Mouse (Mus musculus): ENCODE results near the gene Pgam2. TPM values are rescaled to one million over a fixed set of nuclear protein-coding genes. Genes with fewer than 3 reads are reported as not detected.

Gene Pgam2
- polyA plus RNA-seq, 1 experiment from 2014 or later: 3.9 TPM

GRCm38 (mm10) chr11:5789754-5790333 lies 13.7 kb downstream of the Pgam2 start:
- Histone ChIP-seq H3K9ac (ENCODE audit: low read length) (0 out of 2 replicates have a peak overlapping the region, but pooled peaks have one; percentile 86), H3K4me2 (replicated peaks; ENCODE audit: low read depth) (peak overlapping the region; percentile 85), H3K4me3 (ENCODE audit: low read depth, low read length) (peak overlapping the region; percentile 90; the same call in 1 of the 2 replicates), H3K9me3 (ENCODE audit: control insufficient read depth, low read length) (no peaks in the 10 kb centered on the region), H3K27ac (replicated peaks) (peak overlapping the region; percentile 97), H3K36me3 (ENCODE audit: control insufficient read depth, insufficient read depth, low read length) (peaks cover 13% of the 10 kb centered on the region; the same call in 1 of the 2 replicates), H3K4me1 (replicated peaks; ENCODE audit: control insufficient read depth, insufficient read depth) (peaks cover 5% of the 10 kb centered on the region; the same call in 1 of the 2 replicates), H3K27me3 (ENCODE audit: control insufficient read depth, insufficient read depth, low read length) (no peaks in the 10 kb centered on the region)
- TF ChIP-seq EP300 (optimal IDR thresholded peaks at IDR 0.05) (no peak), CTCF (IDR thresholded peaks at IDR 0.05; ENCODE audit: low read depth) (no peak)
- WGBS: 74% methylated on average over 3 of the region's 3 CpGs
- DNase-seq (ENCODE audit: low spot score): peak; percentile 12
- ATAC-seq (ENCODE audit: low FRiP score, low TSS enrichment): no peak

GRCm38 (mm10) chr11:5789071-5789753 lies 14.3 kb downstream of the Pgam2 start:
- Histone ChIP-seq H3K36me3 (ENCODE audit: control insufficient read depth, insufficient read depth, low read length) (0 out of 2 replicates have a peak, but pooled peaks cover 11% of the 10 kb centered on the region), H3K27me3 (ENCODE audit: control insufficient read depth, insufficient read depth, low read length) (no peaks in the 10 kb centered on the region), H3K4me2 (replicated peaks; ENCODE audit: low read depth) (peak overlapping the region; percentile 85), H3K27ac (replicated peaks) (peak overlapping the region; percentile 97), H3K9ac (ENCODE audit: low read length) (peak overlapping the region; percentile 86), H3K9me3 (ENCODE audit: control insufficient read depth, low read length) (no peaks in the 10 kb centered on the region), H3K4me3 (ENCODE audit: low read depth, low read length) (peak overlapping the region; percentile 90), H3K4me1 (replicated peaks; ENCODE audit: control insufficient read depth, insufficient read depth) (peaks cover 5% of the 10 kb centered on the region; the same call in 1 of the 2 replicates)
- peak; percentile 4; the same call in 1 of the 2 replicates for ATAC-seq (ENCODE audit: low FRiP score, low TSS enrichment)
- TF ChIP-seq CTCF (IDR thresholded peaks at IDR 0.05; ENCODE audit: low read depth): peak; percentile 39
- TF ChIP-seq EP300 (optimal IDR thresholded peaks at IDR 0.05): no peak
- 45% methylated on average over 6 of the region's 6 CpGs for WGBS
- DNase-seq (ENCODE audit: low spot score): peak; percentile 20

- DNase-seq (ENCODE audit: low spot score): peak; percentile 98
- peak; percentile 96 for ATAC-seq (ENCODE audit: low FRiP score, low TSS enrichment)
- no peak for TF ChIP-seq EP300 (optimal IDR thresholded peaks at IDR 0.05)
- peak; percentile 83 for TF ChIP-seq CTCF (IDR thresholded peaks at IDR 0.05; ENCODE audit: low read depth)
Measured at GRCm38 (mm10) chr11:5788056-5789014, 15.2 kb downstream of the Pgam2 start, which contains the start of gene Dbnl. Dbnl (plus strand) TSS chr11:5788488.

GRCm38 (mm10) chr11:5787671-5788055 lies 15.9 kb downstream of the Pgam2 start:
- ATAC-seq (ENCODE audit: low FRiP score, low TSS enrichment) (no peak), DNase-seq (ENCODE audit: low spot score) (no peak)
- H3K9me3 ChIP-seq (ENCODE audit: control insufficient read depth, low read length): no peaks in the 10 kb centered on the region
- no peaks in the 10 kb centered on the region for H3K27me3 ChIP-seq (ENCODE audit: control insufficient read depth, insufficient read depth, low read length)
- peak overlapping the region; percentile 86 for H3K9ac ChIP-seq (ENCODE audit: low read length)
- WGBS: 30% methylated on average over 8 of the region's 8 CpGs
- H3K27ac ChIP-seq (replicated peaks): peak overlapping the region; percentile 97
- 0 out of 2 replicates have a peak, but pooled peaks cover 11% of the 10 kb centered on the region for H3K36me3 ChIP-seq (ENCODE audit: control insufficient read depth, insufficient read depth, low read length)
- peak overlapping the region; percentile 85 for H3K4me2 ChIP-seq (replicated peaks; ENCODE audit: low read depth)
- peak overlapping the region; percentile 90 for H3K4me3 ChIP-seq (ENCODE audit: low read depth, low read length)
- peaks cover 5% of the 10 kb centered on the region; the same call in 1 of the 2 replicates for H3K4me1 ChIP-seq (replicated peaks; ENCODE audit: control insufficient read depth, insufficient read depth)
- TF ChIP-seq CTCF (IDR thresholded peaks at IDR 0.05; ENCODE audit: low read depth) (no peak), EP300 (optimal IDR thresholded peaks at IDR 0.05) (no peak)

More at GRCm38 (mm10) chr11:5788056-5789014, 15.2 kb downstream of the Pgam2 start, which contains the start of gene Dbnl:
- no peaks in the 10 kb centered on the region for H3K9me3 ChIP-seq (ENCODE audit: control insufficient read depth, low read length)
- peaks cover 5% of the 10 kb centered on the region; the same call in 1 of the 2 replicates for H3K4me1 ChIP-seq (replicated peaks; ENCODE audit: control insufficient read depth, insufficient read depth)
- H3K36me3 ChIP-seq (ENCODE audit: control insufficient read depth, insufficient read depth, low read length): 0 out of 2 replicates have a peak, but pooled peaks cover 11% of the 10 kb centered on the region
- H3K27ac ChIP-seq (replicated peaks): peak within 1 kb of the TSS; percentile 97
- no peaks in the 10 kb centered on the region for H3K27me3 ChIP-seq (ENCODE audit: control insufficient read depth, insufficient read depth, low read length)
- H3K4me2 ChIP-seq (replicated peaks; ENCODE audit: low read depth): peak within 1 kb of the TSS; percentile 85
- H3K9ac ChIP-seq (ENCODE audit: low read length): peak within 1 kb of the TSS; percentile 86
- under 1% methylated on average over 74 of the region's 74 CpGs for WGBS
- peak within 1 kb of the TSS; percentile 90 for H3K4me3 ChIP-seq (ENCODE audit: low read depth, low read length)

- H3K36me3 ChIP-seq (ENCODE audit: control insufficient read depth, insufficient read depth, low read length): no peaks in the 10 kb centered on the region
- H3K27ac ChIP-seq (replicated peaks): no peak overlapping the region
- no peak for DNase-seq (ENCODE audit: low spot score)
- H3K9me3 ChIP-seq (ENCODE audit: control insufficient read depth, low read length): no peaks in the 10 kb centered on the region
- no peak overlapping the region for H3K4me3 ChIP-seq (ENCODE audit: low read depth, low read length)
- no peak for ATAC-seq (ENCODE audit: low FRiP score, low TSS enrichment)
- no peak for TF ChIP-seq EP300 (optimal IDR thresholded peaks at IDR 0.05)
- no peak for TF ChIP-seq CTCF (IDR thresholded peaks at IDR 0.05; ENCODE audit: low read depth)
- H3K4me2 ChIP-seq (replicated peaks; ENCODE audit: low read depth): no peak overlapping the region
- no peak overlapping the region for H3K9ac ChIP-seq (ENCODE audit: low read length)
- H3K4me1 ChIP-seq (replicated peaks; ENCODE audit: control insufficient read depth, insufficient read depth): peaks cover 5% of the 10 kb centered on the region; the same call in 1 of the 2 replicates
- no peaks in the 10 kb centered on the region for H3K27me3 ChIP-seq (ENCODE audit: control insufficient read depth, insufficient read depth, low read length)
Measured at GRCm38 (mm10) chr11:5785732-5786131, 17.8 kb downstream of the Pgam2 start.
